Mouse (Mus musculus) heart, postnatal 0 days (tissue): ENCODE measurements around the gene Trim30c.

ENCODE experiments used
- CTCF ChIP-seq: IDR thresholded peaks from 2 replicates; pipeline ENCODE4 v1.5.1; 2016; ENCODE audit warnings: antibody characterized with exemption, control low read depth, low read depth
- EP300 ChIP-seq: IDR thresholded peaks from 2 replicates; pipeline ENCODE4 v1.6.1; 2016; ENCODE audit warnings: antibody characterized with exemption, low read depth

GRCm38 (mm10) chr7:104369736-104370414 is 30.8 kb downstream of the Trim30c start, which contains the start of gene Trim30b:
- TF ChIP-seq CTCF: peak; percentile 11; the same call in 1 of the 2 replicates
- no peak for TF ChIP-seq EP300
